In the genomic region with DNA sequence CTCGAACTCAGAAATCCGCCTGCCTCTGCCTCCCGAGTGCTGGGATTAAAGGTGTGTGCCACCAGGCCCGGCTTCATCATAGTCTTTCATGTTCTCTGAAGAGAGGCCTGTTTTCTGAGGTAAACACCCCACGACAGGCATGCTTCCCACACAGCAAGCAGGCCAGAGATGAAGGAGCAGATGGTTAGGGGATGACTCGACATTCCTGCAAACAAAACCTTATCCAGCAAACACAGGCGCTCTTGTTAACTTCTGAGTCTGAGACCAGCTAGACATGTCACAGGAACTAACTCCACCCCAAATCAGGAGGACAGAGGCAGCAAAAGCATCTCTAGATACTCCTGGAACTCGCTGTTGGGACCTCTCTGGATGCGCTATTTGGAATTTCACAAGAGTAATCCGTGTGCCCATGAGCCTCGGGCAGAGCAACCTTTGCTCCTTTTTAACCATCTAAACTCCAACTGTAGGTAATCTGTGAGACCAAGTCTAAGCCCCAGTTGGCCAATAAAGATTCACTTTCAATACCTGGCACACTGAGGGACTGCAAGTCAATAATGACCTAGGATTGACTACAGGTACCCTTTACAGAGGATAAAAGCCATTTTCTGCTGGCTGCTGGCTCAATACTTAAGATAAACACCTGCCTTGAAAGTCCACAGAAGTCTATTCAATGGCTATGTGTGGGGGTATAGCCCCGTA, we compare ENCODE assay signal across 16 mouse cellular contexts. TPM values are rescaled to one million over a fixed set of nuclear protein-coding genes. Genes with fewer than 3 reads are reported as not detected.
DNase-seq lines count a peak whose midpoint lies in the region; ATAC-seq and TF ChIP-seq lines count a peak whose summit lies in the region.
"Had no signal": no experiment of that assay in that cellular context is flagged by ENCODE, and none has a peak within 500 bp of the region (broad histone marks: within the 10 kb centered on the region; RNA-seq: fewer than 3 reads in every experiment).

No protein-coding gene starts in this region.

- 57% methylated on average over 12 of the region's 12 CpGs for WGBS in liver, postnatal 0 days (ENCODE audit: insufficient replicate concordance)
- WGBS in forebrain, embryonic 11.5 days: 89% methylated on average over 12 of the region's 12 CpGs

- no peak overlapping the region for H3K4me2 ChIP-seq in liver, postnatal 0 days (ENCODE audit: low read depth, low read length)
- H3K4me2 ChIP-seq in forebrain, embryonic 11.5 days (ENCODE audit: low read depth, low read length, severe bottlenecking): no peak overlapping the region
- H3K4me2 ChIP-seq: embryonic facial prominence, embryonic 15.5 days had no signal

- TF ChIP-seq CTCF in liver, postnatal 0 days (IDR thresholded peaks at IDR 0.05; ENCODE audit: low read depth): no peak

- H3K4me1 ChIP-seq in liver, postnatal 0 days (ENCODE audit: insufficient read depth): peaks cover 19% of the 10 kb centered on the region
- H3K4me1 ChIP-seq in forebrain, embryonic 11.5 days (replicated peaks; ENCODE audit: control insufficient read depth, insufficient read depth, low read length): no peaks in the 10 kb centered on the region

- ATAC-seq in liver, postnatal 0 days: peak; percentile 93
- ATAC-seq in forebrain, embryonic 11.5 days (replicated peaks; ENCODE audit: low FRiP score): no peak
- ATAC-seq: CD4-positive, CD25-positive, alpha-beta regulatory T cell, adult 4 months; forebrain, embryonic 16.5 days had no signal

- no peak overlapping the region for H3K4me3 ChIP-seq in liver, postnatal 0 days (ENCODE audit: low read depth, low read length)
- no peak overlapping the region for H3K4me3 ChIP-seq in forebrain, embryonic 11.5 days (ENCODE audit: low read depth, low read length)
- H3K4me3 ChIP-seq: embryonic facial prominence, embryonic 15.5 days had no signal

- H3K27ac ChIP-seq in liver, postnatal 0 days (ENCODE audit: low read depth): 0 out of 2 replicates have a peak overlapping the region, but pooled peaks have one; percentile 71
- no peak overlapping the region for H3K27ac ChIP-seq in forebrain, embryonic 11.5 days (ENCODE audit: low read depth, low read length)
- H3K27ac ChIP-seq: embryonic facial prominence, embryonic 15.5 days had no signal

- no peaks in the 10 kb centered on the region for H3K9me3 ChIP-seq in liver, postnatal 0 days (ENCODE audit: low read length)
- no peaks in the 10 kb centered on the region for H3K9me3 ChIP-seq in forebrain, embryonic 11.5 days (ENCODE audit: control insufficient read depth, low read length)
- H3K9me3 ChIP-seq: embryonic facial prominence, embryonic 15.5 days had no signal

- peak; percentile 44 for DNase-seq in layer of hippocampus, adult 11-12 months (ENCODE audit: low spot score)
- no peak for DNase-seq in layer of hippocampus, postnatal 14 days (ENCODE audit: low spot score in 2 of 2)
- peak; percentile 63 for DNase-seq in right cerebral cortex, adult 18-20 months
- DNase-seq in right cerebral cortex, postnatal 10 days (ENCODE audit: low spot score in 2 of 2): no peak
- DNase-seq in brain, adult 2 months (ENCODE audit: low read depth, low spot score): peak; percentile 78
- peak; percentile 25 for DNase-seq in liver, postnatal 0 days
- DNase-seq in urinary bladder, adult 2 months (ENCODE audit: low spot score): no peak
- no peak for DNase-seq in forebrain, embryonic 11.5 days (ENCODE audit: low spot score)
- DNase-seq: adrenal gland, adult 8-10 months; gastrocnemius, postnatal 36 days; heart, postnatal 10 days; kidney, postnatal 10 days; lung, postnatal 10 days had no signal

- H3K36me3 ChIP-seq in liver, postnatal 0 days (replicated peaks; ENCODE audit: insufficient read depth, low read length): peaks cover 61% of the 10 kb centered on the region
- H3K36me3 ChIP-seq in forebrain, embryonic 11.5 days (ENCODE audit: control insufficient read depth, insufficient read depth, low read length): peaks cover 16% of the 10 kb centered on the region; the same call in 1 of the 2 replicates

- no peaks in the 10 kb centered on the region for H3K27me3 ChIP-seq in liver, postnatal 0 days (ENCODE audit: insufficient read depth, low read length)
- no peaks in the 10 kb centered on the region for H3K27me3 ChIP-seq in forebrain, embryonic 11.5 days (ENCODE audit: control insufficient read depth, insufficient read depth, low read length)
- H3K27me3 ChIP-seq: embryonic facial prominence, embryonic 15.5 days had no signal

- H3K9ac ChIP-seq in liver, postnatal 0 days (replicated peaks): no peak overlapping the region
- no peak overlapping the region for H3K9ac ChIP-seq in forebrain, embryonic 11.5 days (ENCODE audit: low read length)
- H3K9ac ChIP-seq: embryonic facial prominence, embryonic 15.5 days had no signal

- 0 out of 2 replicates have a peak, but pooled peaks have one; percentile 45 for TF ChIP-seq EP300 in liver, postnatal 0 days (IDR thresholded peaks at IDR 0.05; ENCODE audit: low read depth)

RNA-seq across cellular contexts. Expression of gene Zfp507, which starts 10.5 kb away (rescaled TPM):
- total RNA-seq in layer of hippocampus, postnatal 14 days (2021): 10 to 100 TPM; 28.3 to 30.5 TPM
- polyA plus RNA-seq in liver, postnatal 0 days (2015; fragmentation: Nextera tagmentation; extraction: Ambion mirVana): 3.2 and 3.8 TPM in 2 replicates
- 11.5 and 12.0 TPM in 2 replicates for polyA plus RNA-seq in urinary bladder, adult 2 months (2012; rRNA removed)
- polyA plus RNA-seq in forebrain, embryonic 11.5 days (2014; fragmentation: Nextera tagmentation; extraction: Ambion mirVana): 18.3 and 21.3 TPM in 2 replicates

RNA-seq across cellular contexts. Expression of gene Dpy19l3, which starts 38.0 kb away (rescaled TPM):
- total RNA-seq in layer of hippocampus, postnatal 14 days (2021): 10 to 100 TPM; 70.9 to 71.6 TPM
- polyA plus RNA-seq in liver, postnatal 0 days (2015; fragmentation: Nextera tagmentation; extraction: Ambion mirVana): 6.0 and 8.1 TPM in 2 replicates
- 7.2 and 9.5 TPM in 2 replicates for polyA plus RNA-seq in urinary bladder, adult 2 months (2012; rRNA removed)
- polyA plus RNA-seq in forebrain, embryonic 11.5 days (2014; fragmentation: Nextera tagmentation; extraction: Ambion mirVana): 36.7 and 43.9 TPM in 2 replicates

Comparison
In these comparisons a context has a peak if more than half of its experiments do, and no peak if none do; other contexts are left out.
1. DNase-seq: peak in layer of hippocampus, adult 11-12 months (single experiment), right cerebral cortex, adult 18-20 months (single experiment), brain, adult 2 months (single experiment) and liver, postnatal 0 days (single experiment); none in layer of hippocampus, postnatal 14 days (0 of 2), right cerebral cortex, postnatal 10 days (0 of 2), urinary bladder, adult 2 months (single experiment) and forebrain, embryonic 11.5 days (single experiment).